Mouse (Mus musculus): ENCODE data around the gene Olfr961.

The Olfr961 gene

GRCm38 (mm10) chr9:39644785-39645184 lies at the start of gene Olfr961:
Olfr961 (plus strand) TSS chr9:39645085.
- DNase-seq (ENCODE audit: low spot score in 2 of 2), result no peak

- DNase-seq (ENCODE audit: low spot score in 2 of 2), result no peak
Measured at GRCm38 (mm10) chr9:39602536-39603332, 42.2 kb upstream of the Olfr961 start.

GRCm38 (mm10) chr9:39603333-39603845 lies 41.5 kb upstream of the Olfr961 start:
- DNase-seq (ENCODE audit: low spot score in 2 of 2), result no peak

GRCm38 (mm10) chr9:39603999-39604453 lies 40.9 kb upstream of the Olfr961 start, which contains the start of gene AW551984:
AW551984 (minus strand) TSS chr9:39604403.
- DNase-seq (ENCODE audit: low spot score in 2 of 2), result no peak

- no peak for DNase-seq (ENCODE audit: low spot score in 2 of 2)
Measured at GRCm38 (mm10) chr9:39608497-39608896, 36.4 kb upstream of the Olfr961 start.

GRCm38 (mm10) chr9:39610355-39610754 lies 34.5 kb upstream of the Olfr961 start, which contains the start of gene Olfr148:
Olfr148 (plus strand) TSS chr9:39610655.
- no peak for DNase-seq (ENCODE audit: low spot score in 2 of 2)

- DNase-seq (ENCODE audit: low spot score in 2 of 2), result no peak
Measured at GRCm38 (mm10) chr9:39611953-39612352, 32.9 kb upstream of the Olfr961 start.

GRCm38 (mm10) chr9:39621073-39621472 lies 23.8 kb upstream of the Olfr961 start, which contains the start of gene Olfr960:
Olfr960 (plus strand) TSS chr9:39621373.
- DNase-seq (ENCODE audit: low spot score in 2 of 2), result no peak

GRCm38 (mm10) chr9:39623783-39624182 lies 21.1 kb upstream of the Olfr961 start:
- DNase-seq (ENCODE audit: low spot score in 2 of 2), result no peak

- no peak for DNase-seq (ENCODE audit: low spot score in 2 of 2)
Measured at GRCm38 (mm10) chr9:39624711-39625110, 20.2 kb upstream of the Olfr961 start.

- DNase-seq (ENCODE audit: low spot score in 2 of 2), result no peak
Measured at GRCm38 (mm10) chr9:39629069-39629468, 15.8 kb upstream of the Olfr961 start.

- DNase-seq (ENCODE audit: low spot score in 2 of 2), result no peak
Measured at GRCm38 (mm10) chr9:39633913-39634594, 10.8 kb upstream of the Olfr961 start.

GRCm38 (mm10) chr9:39647382-39647781 lies 2.5 kb downstream of the Olfr961 start:
- no peak for DNase-seq (ENCODE audit: low spot score in 2 of 2)

- no peak for DNase-seq (ENCODE audit: low spot score in 2 of 2)
Measured at GRCm38 (mm10) chr9:39654756-39655396, 10.0 kb downstream of the Olfr961 start.

GRCm38 (mm10) chr9:39666905-39667304 lies 22.0 kb downstream of the Olfr961 start, which contains the start of gene Olfr963:
Olfr963 (plus strand) TSS chr9:39667205.
- DNase-seq (ENCODE audit: low spot score in 2 of 2), result no peak

- DNase-seq (ENCODE audit: low spot score in 2 of 2), result no peak
Measured at GRCm38 (mm10) chr9:39669723-39670122, 24.8 kb downstream of the Olfr961 start.

- DNase-seq (ENCODE audit: low spot score in 2 of 2), result no peak
Measured at GRCm38 (mm10) chr9:39674820-39675219, 29.9 kb downstream of the Olfr961 start.

- no peak for DNase-seq (ENCODE audit: low spot score in 2 of 2)
Measured at GRCm38 (mm10) chr9:39678557-39678956, 33.7 kb downstream of the Olfr961 start.

GRCm38 (mm10) chr9:39679280-39679679 lies 34.4 kb downstream of the Olfr961 start:
- no peak for DNase-seq (ENCODE audit: low spot score in 2 of 2)
